Mouse (Mus musculus): ENCODE measurements around the gene Olfr819.
"Not testable (repeated sequence)": the region's sequence is repeated elsewhere in the genome, so short reads cannot be mapped to it uniquely, and the experiment has no call there.

The Olfr819 gene

DNA sequence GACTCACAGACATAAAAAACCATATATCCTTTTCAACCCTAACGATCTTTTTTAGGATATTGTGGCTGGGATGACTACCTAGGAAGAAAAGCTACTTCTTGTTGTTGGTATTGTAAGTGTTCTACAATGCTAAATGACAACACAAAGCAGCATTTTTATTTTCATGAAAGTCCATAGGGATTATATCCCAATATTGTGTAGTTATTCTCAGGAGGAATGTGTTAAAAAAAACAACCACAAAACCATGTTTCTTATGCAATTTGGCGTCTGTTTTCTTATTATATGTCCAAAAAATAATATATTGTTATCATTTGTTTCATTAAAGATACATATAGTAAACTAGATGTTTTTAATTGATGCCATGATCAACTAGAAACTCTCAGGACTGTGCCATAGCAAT lies at the start of gene Olfr819:
Gene Olfr819, minus strand, starts transcription at position 101 of the 400 bp plus-strand sequence.
- not testable (repeated sequence) for DNase-seq (ENCODE audit: low spot score)

DNA sequence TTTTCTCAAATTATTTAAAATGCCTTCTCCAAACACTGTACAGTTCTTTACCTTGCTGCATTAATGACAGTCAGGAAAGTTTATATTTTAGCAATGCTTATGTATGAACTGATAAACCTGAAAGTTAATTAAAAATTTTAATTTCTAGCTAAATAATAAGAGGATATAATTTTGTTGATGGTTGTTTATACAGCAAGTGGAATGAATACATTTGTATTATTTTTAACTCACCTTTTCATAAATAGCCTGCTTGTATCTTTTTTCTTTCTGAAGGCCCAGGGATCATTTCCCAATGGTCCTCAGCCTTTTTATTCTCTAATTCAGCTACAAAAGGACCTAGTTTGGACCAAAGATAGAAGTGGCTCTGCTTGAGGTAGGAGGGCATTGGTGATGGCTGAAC lies 45.3 kb upstream of the Olfr819 start, which contains the start of gene Olfr820:
Gene Olfr820, plus strand, starts transcription at position 301 of the 400 bp plus-strand sequence.
- no peak for DNase-seq (ENCODE audit: low spot score)

DNA sequence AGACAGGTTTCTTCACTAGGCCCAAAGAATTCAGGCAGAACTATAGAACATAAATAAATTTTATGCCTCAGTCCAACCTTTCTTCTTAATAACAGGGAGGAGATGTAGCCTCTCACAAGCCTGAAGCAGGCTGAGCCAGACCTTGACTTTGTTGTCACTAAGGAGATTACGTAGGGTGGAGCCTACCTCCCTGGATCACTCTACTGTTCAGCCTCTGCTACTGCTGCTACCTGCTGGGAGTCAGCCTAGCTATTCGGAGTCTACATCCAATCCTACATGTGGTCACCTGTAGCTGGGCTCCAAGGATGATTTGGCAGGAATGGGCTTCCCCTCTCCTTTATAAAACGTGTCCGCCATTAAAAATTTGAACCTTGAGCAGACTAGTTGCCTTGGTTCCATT lies 38.3 kb upstream of the Olfr819 start:
- not testable (repeated sequence) for DNase-seq (ENCODE audit: low spot score)

DNA sequence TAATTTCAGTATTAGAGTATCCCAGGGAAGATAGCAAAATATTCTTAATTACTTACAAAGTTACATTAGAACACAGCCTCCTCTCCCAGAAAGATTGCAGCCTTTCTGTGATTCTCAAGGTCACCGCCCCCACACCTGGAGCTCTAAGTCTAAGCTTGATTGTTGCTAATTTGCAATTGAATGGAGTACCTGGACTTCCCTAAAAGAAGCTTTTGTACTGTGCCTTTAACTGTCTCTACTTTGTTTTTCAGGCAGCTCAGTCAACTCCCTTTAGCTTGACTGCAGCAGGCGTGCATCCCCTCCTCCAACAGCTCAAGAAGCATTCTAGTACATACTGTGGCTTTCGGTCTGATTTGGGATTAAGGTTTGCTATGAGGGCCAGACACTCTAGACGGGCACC lies 37.0 kb upstream of the Olfr819 start:
- not testable (repeated sequence) for DNase-seq (ENCODE audit: low spot score)

- DNase-seq (ENCODE audit: low spot score) = not testable (repeated sequence)
These were observed 17.9 kb upstream of the Olfr819 start, which contains the start of gene Gm10310 for GRCm38 (mm10) chr10:129984962-129985361. Gene Gm10310 (minus strand): TSS chr10:129985062.

DNA sequence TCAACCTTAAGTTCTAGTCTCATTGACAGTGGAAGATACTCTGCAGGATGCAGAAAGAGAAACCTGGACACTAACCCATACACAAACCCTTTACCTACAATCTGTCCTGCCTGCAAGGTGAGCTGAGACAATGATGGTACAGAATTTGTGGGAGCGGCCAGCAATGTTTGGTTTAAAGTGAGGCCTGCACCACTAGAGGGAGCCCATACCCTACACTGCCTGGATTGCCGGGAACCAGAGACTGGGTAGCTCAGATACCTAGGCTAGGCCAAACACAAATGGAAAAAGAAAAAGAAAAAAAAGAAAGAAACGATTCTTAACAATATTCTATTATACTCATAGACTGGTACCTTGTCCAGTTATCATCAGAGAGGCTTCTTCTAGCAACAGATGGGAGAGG lies 14.8 kb upstream of the Olfr819 start:
- DNase-seq (ENCODE audit: low spot score) = not testable (repeated sequence)

GRCm38 (mm10) chr10:129976040-129976439 lies 9.0 kb upstream of the Olfr819 start, which contains the start of gene Olfr247:
Gene Olfr247 (minus strand): TSS chr10:129976140.
- DNase-seq (ENCODE audit: low spot score) = not testable (repeated sequence)

GRCm38 (mm10) chr10:129972994-129973393 lies 5.9 kb upstream of the Olfr819 start:
- DNase-seq (ENCODE audit: low spot score) = not testable (repeated sequence)

GRCm38 (mm10) chr10:129966232-129966631 lies 834 bp downstream of the Olfr819 start:
- DNase-seq (ENCODE audit: low spot score) = not testable (repeated sequence)

DNA sequence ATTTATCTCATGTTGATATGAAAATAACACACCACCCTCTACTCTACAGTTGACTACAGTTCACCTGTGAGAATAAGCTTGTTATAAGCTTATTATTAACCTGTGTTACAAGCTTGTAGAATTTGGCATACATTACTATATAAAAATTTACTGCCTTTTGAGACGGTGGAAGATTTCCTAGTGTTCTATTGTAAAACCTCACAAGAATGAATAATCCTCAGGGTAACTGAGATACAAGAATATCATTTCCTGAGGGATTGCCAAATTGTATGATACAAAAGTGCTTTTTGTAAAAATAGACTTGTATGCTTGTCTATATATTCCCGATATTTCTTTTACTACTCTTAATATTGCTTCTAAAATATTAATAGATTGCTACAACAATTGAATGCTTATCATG lies 18.1 kb downstream of the Olfr819 start, which contains the start of gene Olfr818:
Gene Olfr818, minus strand, starts transcription at position 101 of the 400 bp plus-strand sequence.
- no peak for DNase-seq (ENCODE audit: low spot score)

- no peak for DNase-seq (ENCODE audit: low spot score)
These were observed 51.6 kb downstream of the Olfr819 start, which contains the start of gene Olfr816 for GRCm38 (mm10) chr10:129915497-129915896. Gene Olfr816 (minus strand): TSS chr10:129915597.
